Mouse (Mus musculus) layer of hippocampus, adult 18-20 months (tissue): ENCODE data around the gene Kcnh5. TPM values are rescaled to one million over a fixed set of nuclear protein-coding genes. Genes with fewer than 3 reads are reported as not detected.

ENCODE experiments used
- DNase-seq, 2 experiments: peaks; one replicate each; pipeline ENCODE4 v3.0.0; 2022; ENCODE audit warnings: low spot score in 2 of 2
- long read RNA-seq: library from polyadenylated mRNA; stranded (forward); transcript quantifications from one replicate; pipeline ENCODE4 v2.0.0, GENCODE M21; 2021
- total RNA-seq, 2 experiments: library from RNA; stranded (reverse); gene quantifications; 2 replicates each; pipeline ENCODE4 v1.2.3; 2021

Gene Kcnh5
- 10 to 100 TPM; 12.2 to 12.5 TPM for total RNA-seq
- long read RNA-seq, full-length matches to known transcripts, result 1 of 1 reads
- long read RNA-seq, partial matches to known transcripts, result 0 of 1 reads
- long read RNA-seq, other reads (novel, unspliced or antisense), result 0 of 1 reads

- peak; percentile 37 to 68 for DNase-seq
Measured at GRCm38 (mm10) chr12:75176691-75177645, at the start of gene Kcnh5. Kcnh5 (minus strand) TSS chr12:75177332.

- no peak for DNase-seq
Measured at GRCm38 (mm10) chr12:75223966-75224365, 46.8 kb upstream of the Kcnh5 start.

GRCm38 (mm10) chr12:75189413-75189812, 12.3 kb upstream of the Kcnh5 start:
- peak in 1 of 2 experiments; percentile 11 for DNase-seq

GRCm38 (mm10) chr12:75182646-75183045, 5.5 kb upstream of the Kcnh5 start:
- DNase-seq, result peak in 1 of 2 experiments; percentile 50

GRCm38 (mm10) chr12:75179491-75179890, 2.4 kb upstream of the Kcnh5 start:
- DNase-seq, result peak; percentile 15 to 26

GRCm38 (mm10) chr12:75177646-75178030, 506 bp upstream of the Kcnh5 start:
- no peak for DNase-seq

DNA sequence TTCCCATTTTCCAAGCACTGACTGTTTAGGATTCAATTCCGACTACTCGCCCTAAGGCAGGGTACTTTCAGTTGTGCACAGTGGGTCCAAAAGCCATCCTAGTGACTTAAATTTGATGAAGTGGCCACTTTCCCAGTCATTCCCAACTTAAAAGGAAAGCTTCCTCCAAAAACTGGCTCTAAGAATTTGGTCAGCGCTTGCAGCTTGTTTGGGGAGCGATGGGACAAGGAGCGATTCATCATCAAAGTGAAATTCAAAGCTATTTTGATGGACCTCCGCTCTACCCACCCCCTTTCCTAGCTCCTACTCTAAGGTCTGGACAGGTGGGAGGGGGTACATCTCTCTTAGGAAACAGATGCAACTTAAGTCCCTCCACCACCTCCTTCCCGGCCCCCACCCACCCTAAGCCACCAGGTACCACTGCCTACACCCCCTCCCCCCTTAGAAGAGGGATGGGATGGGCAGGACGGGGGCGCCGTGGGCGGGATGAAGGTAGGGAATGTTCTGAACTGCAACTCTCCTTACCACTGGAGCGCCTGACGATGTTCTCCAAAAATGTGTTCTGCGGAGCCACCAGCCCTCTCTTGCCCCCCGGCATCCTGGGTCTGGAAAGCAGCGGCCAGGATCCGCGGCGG, 1.1 kb downstream of the Kcnh5 start:
- DNase-seq, result peak in 1 of 2 experiments; percentile 4

DNA sequence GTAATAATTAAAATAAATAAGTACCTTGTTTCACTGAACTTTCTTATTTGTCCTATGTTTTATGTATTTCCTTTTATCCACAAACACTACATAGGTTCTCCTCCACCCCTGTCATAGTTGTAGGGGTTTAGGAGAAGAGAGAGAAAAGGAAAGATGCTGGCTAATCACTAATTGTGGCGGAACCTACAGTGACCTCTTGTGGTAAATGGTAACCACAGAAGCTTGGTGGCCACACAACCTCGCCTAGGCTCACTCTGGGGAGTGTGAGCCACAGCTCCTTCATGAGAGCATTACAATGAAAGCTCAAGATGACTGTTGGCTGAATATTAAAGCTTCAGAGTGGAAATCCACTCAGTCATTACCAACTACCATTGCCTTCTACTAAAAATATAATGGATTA, 6.2 kb downstream of the Kcnh5 start:
- peak in 1 of 2 experiments; percentile 37 for DNase-seq

DNA sequence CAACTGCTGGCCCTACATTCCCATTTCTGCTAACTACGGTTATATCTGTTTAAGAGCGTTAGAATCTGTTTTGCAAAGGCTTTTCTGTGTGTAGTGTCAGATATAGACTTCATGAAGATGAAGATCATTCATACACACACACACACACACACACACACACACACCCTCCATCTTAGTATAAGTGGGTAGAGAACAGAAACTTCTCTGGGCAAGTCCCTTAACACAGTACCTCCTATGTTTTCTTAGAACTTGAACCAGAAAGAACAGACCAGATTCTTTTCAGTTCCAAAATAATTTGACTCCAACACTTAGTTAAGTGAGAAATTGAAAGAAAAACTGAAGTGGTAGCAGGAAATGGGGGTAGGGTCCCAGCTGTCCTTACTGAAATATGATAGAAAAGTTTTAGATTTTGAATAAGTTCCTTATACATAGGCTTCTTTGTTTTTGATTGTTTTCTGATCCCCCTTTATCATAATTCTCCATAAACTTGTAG, 24.0 kb downstream of the Kcnh5 start:
- DNase-seq, result no peak

DNA sequence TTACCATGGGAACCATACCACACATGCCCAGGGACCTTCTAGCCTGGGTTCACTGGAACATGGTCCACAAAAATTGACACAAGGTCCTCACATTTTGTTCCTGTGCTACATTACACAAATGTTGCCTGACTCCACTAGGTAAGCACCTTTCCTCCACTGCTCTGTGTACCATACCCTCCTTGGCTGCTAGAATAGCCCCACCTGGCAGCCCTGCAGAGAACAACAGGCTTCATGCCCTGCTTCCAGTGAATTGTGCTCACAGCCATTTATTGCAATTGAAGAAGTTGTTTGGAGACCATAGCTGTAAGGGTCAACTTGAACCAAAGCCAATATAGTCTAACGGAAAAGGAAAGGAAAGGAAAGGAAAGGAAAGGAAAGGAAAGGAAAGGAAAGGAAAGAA, 37.3 kb downstream of the Kcnh5 start:
- DNase-seq, result no peak

DNA sequence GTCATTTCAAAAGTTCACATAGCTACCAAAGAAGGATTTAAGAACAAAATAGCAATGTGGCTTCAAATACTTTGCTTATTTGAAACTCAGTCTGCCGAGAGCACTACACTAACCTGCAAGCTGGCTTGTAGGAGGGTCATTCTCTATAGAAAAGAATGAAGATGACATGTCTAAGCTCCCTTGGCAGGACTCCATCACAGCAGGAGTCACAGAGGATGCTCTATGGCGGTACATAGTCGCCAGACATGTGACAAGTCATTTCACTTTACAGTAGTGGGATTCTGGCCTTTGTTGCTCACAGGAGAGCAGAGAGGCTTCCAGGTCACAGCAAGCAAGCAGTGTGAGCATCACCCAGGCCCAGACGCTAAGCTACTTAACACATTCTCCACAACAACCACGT, 85.2 kb downstream of the Kcnh5 start:
- no peak for DNase-seq

DNA sequence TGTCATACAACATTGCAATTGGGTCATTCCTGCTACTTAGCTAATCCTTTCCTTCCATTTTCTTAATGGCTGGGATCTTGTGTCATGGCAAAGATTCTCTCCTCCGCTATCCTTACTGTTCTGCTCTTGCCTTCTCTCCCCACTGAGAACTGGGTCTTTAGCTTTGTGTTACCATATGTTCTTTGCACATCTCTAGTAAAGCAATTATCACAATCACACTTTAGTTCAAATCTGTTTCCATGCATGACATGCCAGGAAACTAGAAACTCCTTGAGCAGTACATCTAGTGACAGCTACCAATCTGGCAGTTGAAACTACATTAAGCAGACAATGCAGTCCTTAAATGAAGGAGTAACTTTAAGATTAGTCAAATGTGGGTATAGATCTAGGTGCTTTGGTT, 86.2 kb downstream of the Kcnh5 start:
- no peak for DNase-seq

- no peak for DNase-seq
Measured at GRCm38 (mm10) chr12:75077175-75077574, 100.0 kb downstream of the Kcnh5 start.

DNA sequence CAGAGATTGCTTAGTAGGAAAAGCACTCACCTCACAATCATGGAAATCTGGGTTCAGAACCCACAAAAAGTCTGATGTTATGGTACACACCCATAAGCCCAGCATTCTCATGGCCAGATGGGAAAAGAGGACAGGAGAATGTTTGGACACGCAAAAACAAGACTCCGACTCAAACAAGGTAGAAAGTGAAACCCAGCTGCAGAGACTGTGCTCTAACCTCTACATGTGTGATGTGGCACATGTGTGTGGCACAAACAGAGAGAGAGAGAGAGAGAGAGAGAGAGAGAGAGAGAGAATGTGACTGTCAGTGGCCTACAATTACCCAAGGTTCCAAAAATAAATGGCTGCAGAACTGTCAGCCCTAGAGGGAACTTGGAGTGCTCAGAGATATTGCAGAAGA, 106.1 kb downstream of the Kcnh5 start:
- DNase-seq, result no peak

- DNase-seq, result no peak
Measured at GRCm38 (mm10) chr12:75062571-75062970, 114.6 kb downstream of the Kcnh5 start.

DNA sequence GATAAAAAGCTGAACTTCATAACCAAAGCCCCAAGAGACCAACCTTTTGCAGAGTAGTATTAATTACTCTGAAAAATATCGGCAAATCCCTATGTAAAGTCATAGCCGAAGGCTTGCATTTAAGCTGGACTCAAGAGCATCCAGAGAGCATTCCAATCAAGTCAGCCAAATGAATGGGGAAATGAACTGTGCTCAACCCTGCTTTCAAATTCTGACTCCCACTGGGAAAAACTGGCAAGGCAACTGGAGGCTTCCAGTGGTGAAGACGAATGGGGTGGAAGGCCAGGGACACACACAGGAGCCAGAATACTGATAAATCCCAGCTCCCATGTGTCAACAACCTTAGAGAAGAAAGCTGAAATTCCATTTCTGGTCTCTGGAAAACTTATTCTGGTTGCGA, 115.4 kb downstream of the Kcnh5 start:
- DNase-seq, result no peak

DNA sequence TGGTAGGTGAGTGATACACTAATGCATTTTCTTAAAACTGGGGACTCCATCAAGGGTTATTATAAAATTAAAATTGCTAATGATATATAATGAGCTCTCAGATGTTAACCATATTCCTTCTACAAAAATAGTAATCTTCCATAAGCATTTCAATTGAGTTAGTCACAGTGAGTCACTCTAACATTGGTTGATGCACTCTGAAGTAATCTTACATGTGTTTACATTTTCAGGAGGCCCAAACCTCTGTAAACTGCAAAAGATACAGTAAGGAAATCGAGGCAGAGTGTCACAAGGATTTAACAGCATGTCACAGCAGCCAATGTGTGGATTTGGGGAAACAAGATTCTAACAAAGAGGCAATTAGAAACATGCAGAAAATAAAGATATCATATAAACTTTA, 123.4 kb downstream of the Kcnh5 start:
- DNase-seq, result no peak

- no peak for DNase-seq
Measured at GRCm38 (mm10) chr12:75036694-75037093, 140.4 kb downstream of the Kcnh5 start.

- DNase-seq, result no peak
Measured at GRCm38 (mm10) chr12:75031970-75032864, 144.9 kb downstream of the Kcnh5 start.

GRCm38 (mm10) chr12:74971187-74971586, 205.9 kb downstream of the Kcnh5 start:
- no peak for DNase-seq

- no peak for DNase-seq
Measured at GRCm38 (mm10) chr12:74969420-74969819, 207.7 kb downstream of the Kcnh5 start.
